Mouse (Mus musculus): ENCODE data around the gene Eno2. TPM values are rescaled to one million over a fixed set of nuclear protein-coding genes. Genes with fewer than 3 reads are reported as not detected.

The Eno2 gene
- total and polyA plus RNA-seq, 2 experiments from 2014 or later: 113 to 130 TPM

- Histone ChIP-seq H3K27ac (ENCODE audit: low read depth, low read length) (peak within 1 kb of the TSS; percentile 83), H3K4me2 (ENCODE audit: low read depth) (peak within 1 kb of the TSS; percentile 68), H3K27me3 (ENCODE audit: insufficient read depth, low read length) (no peaks in the 10 kb centered on the region), H3K4me3 (ENCODE audit: low read depth, low read length) (peak within 1 kb of the TSS; percentile 78), H3K4me1 (ENCODE audit: insufficient read depth) (peaks cover 26% of the 10 kb centered on the region), H3K36me3 (ENCODE audit: insufficient read depth) (peaks cover 34% of the 10 kb centered on the region), H3K9ac (peak within 1 kb of the TSS; percentile 89), H3K9me3 (ENCODE audit: low read length) (no peaks in the 10 kb centered on the region)
- peak; percentile 25 for TF ChIP-seq CTCF (IDR thresholded peaks at IDR 0.05; ENCODE audit: low read depth)
- ATAC-seq (peak; percentile 98), DNase-seq (peak; percentile 98)
- WGBS: under 1% methylated on average over 73 of the region's 76 CpGs
Measured at GRCm38 (mm10) chr6:124711824-124712782, 57.4 kb downstream of the Eno2 start, which contains the start of the genes Emg1 and Phb2. Gene Emg1 (minus strand): TSS chr6:124712178. Gene Phb2 (plus strand): TSS chr6:124712336.

MicroRNAs within 50 kb of the gene (microRNA counts, 519-probe panel; counts per million panel counts)
- microRNA mmu-miR-141 (2,089 counts per million, percentile 17 among the panel's probes with 10 or more counts), microRNA mmu-miR-200c (2,847 counts per million, percentile 22 among the panel's probes with 10 or more counts)

Small RNA genes within 50 kb of the gene (microRNA-seq; reads per million reads assigned to microRNA genes)
- gene Mir141: 87.3 to 89.4 reads per million in 2 experiments
- gene Mir200c: 387 to 424 reads per million in 2 experiments

Other genes with a start within 250 kb of the Eno2 start
- gene C1s1, start 227.3 kb downstream of the Eno2 start, total RNA-seq (2014; rRNA removed): 1.9 and 2.9 TPM in 2 replicates
- gene C1s1, start 227.3 kb downstream of the Eno2 start, polyA plus RNA-seq (2015; fragmentation: Nextera tagmentation; extraction: Ambion mirVana): 0.67 and 0.83 TPM in 2 replicates
- not detected in 2 replicates for gene C1rb, start 199.4 kb downstream of the Eno2 start, total RNA-seq (2014; rRNA removed)
- gene C1rb, start 199.4 kb downstream of the Eno2 start, polyA plus RNA-seq (2015; fragmentation: Nextera tagmentation; extraction: Ambion mirVana): not detected in 2 replicates
- gene C1s2, start 133.6 kb downstream of the Eno2 start, total RNA-seq (2014; rRNA removed): 0.15 and 0.19 TPM in 2 replicates
- 0.17 and 0.18 TPM in 2 replicates for gene C1s2, start 133.6 kb downstream of the Eno2 start, polyA plus RNA-seq (2015; fragmentation: Nextera tagmentation; extraction: Ambion mirVana)
- gene Lpcat3, start 106.6 kb downstream of the Eno2 start, total RNA-seq (2014; rRNA removed): 27.6 and 35.6 TPM in 2 replicates
- 34.3 and 41.3 TPM in 2 replicates for gene Lpcat3, start 106.6 kb downstream of the Eno2 start, polyA plus RNA-seq (2015; fragmentation: Nextera tagmentation; extraction: Ambion mirVana)
- gene Emg1, start 57.5 kb downstream of the Eno2 start, total RNA-seq (2014; rRNA removed): 105 TPM in 2 replicates
- 96.2 and 116 TPM in 2 replicates for gene Emg1, start 57.5 kb downstream of the Eno2 start, polyA plus RNA-seq (2015; fragmentation: Nextera tagmentation; extraction: Ambion mirVana)
- 200 and 215 TPM in 2 replicates for gene Phb2, start 57.3 kb downstream of the Eno2 start, total RNA-seq (2014; rRNA removed)
- gene Phb2, start 57.3 kb downstream of the Eno2 start, polyA plus RNA-seq (2015; fragmentation: Nextera tagmentation; extraction: Ambion mirVana): 271 TPM in 2 replicates
- 2.2 and 2.9 TPM in 2 replicates for gene Ptpn6, start 31.0 kb downstream of the Eno2 start, total RNA-seq (2014; rRNA removed)
- gene Ptpn6, start 31.0 kb downstream of the Eno2 start, polyA plus RNA-seq (2015; fragmentation: Nextera tagmentation; extraction: Ambion mirVana): 3.6 and 3.8 TPM in 2 replicates
- gene Grcc10, start 28.3 kb downstream of the Eno2 start, total RNA-seq (2014; rRNA removed): 257 and 314 TPM in 2 replicates
- gene Grcc10, start 28.3 kb downstream of the Eno2 start, polyA plus RNA-seq (2015; fragmentation: Nextera tagmentation; extraction: Ambion mirVana): 699 and 862 TPM in 2 replicates
- not detected in 2 replicates for gene Gm45234, start 13.7 kb downstream of the Eno2 start, total RNA-seq (2014; rRNA removed)
- 0.11 TPM in 1 of 2 replicates, not detected in the other for gene Gm45234, start 13.7 kb downstream of the Eno2 start, polyA plus RNA-seq (2015; fragmentation: Nextera tagmentation; extraction: Ambion mirVana)
- gene Atn1, start 13.1 kb downstream of the Eno2 start, total RNA-seq (2014; rRNA removed): 15.0 and 16.7 TPM in 2 replicates
- gene Atn1, start 13.1 kb downstream of the Eno2 start, polyA plus RNA-seq (2015; fragmentation: Nextera tagmentation; extraction: Ambion mirVana): 19.3 and 24.2 TPM in 2 replicates
- 13.7 and 13.8 TPM in 2 replicates for gene Lrrc23, start 10.1 kb upstream of the Eno2 start, total RNA-seq (2014; rRNA removed)
- 9.6 and 14.7 TPM in 2 replicates for gene Lrrc23, start 10.1 kb upstream of the Eno2 start, polyA plus RNA-seq (2015; fragmentation: Nextera tagmentation; extraction: Ambion mirVana)
- gene Spsb2, start 39.0 kb upstream of the Eno2 start, total RNA-seq (2014; rRNA removed): 4.3 and 6.0 TPM in 2 replicates
- 6.8 and 7.0 TPM in 2 replicates for gene Spsb2, start 39.0 kb upstream of the Eno2 start, polyA plus RNA-seq (2015; fragmentation: Nextera tagmentation; extraction: Ambion mirVana)
- 332 and 338 TPM in 2 replicates for gene Tpi1, start 44.6 kb upstream of the Eno2 start, total RNA-seq (2014; rRNA removed)
- 354 and 367 TPM in 2 replicates for gene Tpi1, start 44.6 kb upstream of the Eno2 start, polyA plus RNA-seq (2015; fragmentation: Nextera tagmentation; extraction: Ambion mirVana)
- 215 and 224 TPM in 2 replicates for gene Usp5, start 59.8 kb upstream of the Eno2 start, total RNA-seq (2014; rRNA removed)
- gene Usp5, start 59.8 kb upstream of the Eno2 start, polyA plus RNA-seq (2015; fragmentation: Nextera tagmentation; extraction: Ambion mirVana): 173 and 191 TPM in 2 replicates
- 13.5 and 20.7 TPM in 2 replicates for gene Cdca3, start 59.9 kb upstream of the Eno2 start, total RNA-seq (2014; rRNA removed)
- gene Cdca3, start 59.9 kb upstream of the Eno2 start, polyA plus RNA-seq (2015; fragmentation: Nextera tagmentation; extraction: Ambion mirVana): 28.5 and 30.5 TPM in 2 replicates
- gene Gnb3, start 70.6 kb upstream of the Eno2 start, total RNA-seq (2014; rRNA removed): 0.90 and 1.8 TPM in 2 replicates
- gene Gnb3, start 70.6 kb upstream of the Eno2 start, polyA plus RNA-seq (2015; fragmentation: Nextera tagmentation; extraction: Ambion mirVana): 0.61 and 1.2 TPM in 2 replicates
- gene P3h3, start 88.1 kb upstream of the Eno2 start, total RNA-seq (2014; rRNA removed): 78.8 and 85.7 TPM in 2 replicates
- gene P3h3, start 88.1 kb upstream of the Eno2 start, polyA plus RNA-seq (2015; fragmentation: Nextera tagmentation; extraction: Ambion mirVana): 6.2 and 9.1 TPM in 2 replicates
- 154 and 160 TPM in 2 replicates for gene Gpr162, start 94.3 kb upstream of the Eno2 start, total RNA-seq (2014; rRNA removed)
- 30.3 and 38.1 TPM in 2 replicates for gene Gpr162, start 94.3 kb upstream of the Eno2 start, polyA plus RNA-seq (2015; fragmentation: Nextera tagmentation; extraction: Ambion mirVana)
- 0.57 and 0.69 TPM in 2 replicates for gene Cd4, start 118.5 kb upstream of the Eno2 start, total RNA-seq (2014; rRNA removed)
- 0.25 and 0.72 TPM in 2 replicates for gene Cd4, start 118.5 kb upstream of the Eno2 start, polyA plus RNA-seq (2015; fragmentation: Nextera tagmentation; extraction: Ambion mirVana)
- gene Lag3, start 142.0 kb upstream of the Eno2 start, total RNA-seq (2014; rRNA removed): 1.9 and 2.4 TPM in 2 replicates
- gene Lag3, start 142.0 kb upstream of the Eno2 start, polyA plus RNA-seq (2015; fragmentation: Nextera tagmentation; extraction: Ambion mirVana): 2.6 and 3.9 TPM in 2 replicates
- gene Ptms, start 150.4 kb upstream of the Eno2 start, total RNA-seq (2014; rRNA removed): 722 and 784 TPM in 2 replicates
- 1,090 and 1,099 TPM in 2 replicates for gene Ptms, start 150.4 kb upstream of the Eno2 start, polyA plus RNA-seq (2015; fragmentation: Nextera tagmentation; extraction: Ambion mirVana)
- 432 and 471 TPM in 2 replicates for gene Mlf2, start 161.7 kb upstream of the Eno2 start, total RNA-seq (2014; rRNA removed)
- gene Mlf2, start 161.7 kb upstream of the Eno2 start, polyA plus RNA-seq (2015; fragmentation: Nextera tagmentation; extraction: Ambion mirVana): 665 and 718 TPM in 2 replicates
- 82.4 and 117 TPM in 2 replicates for gene Cops7a, start 195.9 kb upstream of the Eno2 start, total RNA-seq (2014; rRNA removed)
- 87.8 and 93.0 TPM in 2 replicates for gene Cops7a, start 195.9 kb upstream of the Eno2 start, polyA plus RNA-seq (2015; fragmentation: Nextera tagmentation; extraction: Ambion mirVana)
- 12.2 and 18.3 TPM in 2 replicates for gene Pianp, start 227.0 kb upstream of the Eno2 start, total RNA-seq (2014; rRNA removed)
- gene Pianp, start 227.0 kb upstream of the Eno2 start, polyA plus RNA-seq (2015; fragmentation: Nextera tagmentation; extraction: Ambion mirVana): 53.8 and 68.9 TPM in 2 replicates
- gene Zfp384, start 239.5 kb upstream of the Eno2 start, total RNA-seq (2014; rRNA removed): 24.7 and 34.5 TPM in 2 replicates
- gene Zfp384, start 239.5 kb upstream of the Eno2 start, polyA plus RNA-seq (2015; fragmentation: Nextera tagmentation; extraction: Ambion mirVana): 7.2 and 8.4 TPM in 2 replicates